Mouse (Mus musculus): ENCODE results near the gene Mmab. TPM values are rescaled to one million over a fixed set of nuclear protein-coding genes. Genes with fewer than 3 reads are reported as not detected.

The Mmab gene
- total RNA-seq (2021), result 10 to 100 TPM; 17.3 to 19.9 TPM

DNA sequence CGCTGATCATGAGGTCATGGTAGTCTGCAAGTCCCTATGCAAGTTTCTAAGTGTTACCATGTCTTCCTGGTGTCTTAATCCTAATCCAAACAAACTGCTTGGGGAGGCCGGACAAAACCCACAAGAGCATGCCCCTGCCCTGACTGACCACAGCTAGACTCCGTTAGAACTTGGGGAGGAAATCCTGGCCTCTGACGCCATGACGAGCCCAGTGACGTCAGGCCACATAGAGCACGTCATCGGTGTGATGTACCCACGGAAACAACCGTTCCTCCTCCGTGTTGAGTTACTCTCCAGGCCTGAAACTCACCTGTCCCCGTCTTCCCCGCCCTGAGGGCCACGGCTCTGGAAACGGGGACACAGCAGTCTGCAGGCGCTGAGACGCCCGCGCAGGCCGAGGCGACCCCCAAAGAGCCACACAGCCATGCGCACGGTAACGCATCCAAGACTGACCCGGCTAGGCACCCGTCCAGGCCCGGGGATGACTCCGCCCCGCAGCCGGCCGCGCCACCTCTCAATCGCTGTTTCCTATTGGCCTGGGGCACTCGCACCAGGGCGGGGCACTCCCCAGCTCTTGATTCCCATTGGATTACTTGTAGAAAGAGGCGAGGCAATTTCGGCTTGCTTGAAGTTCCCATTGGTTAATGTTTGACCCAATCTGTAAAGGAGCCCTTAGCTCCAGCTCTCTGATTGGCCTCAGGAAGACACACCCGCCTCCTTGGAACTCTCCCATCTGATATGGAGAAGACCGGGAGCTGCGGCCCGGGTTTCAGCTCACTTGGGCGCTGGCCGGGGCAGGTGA lies at the start of gene Mmab, which contains the start of gene Mvk:
Gene Mmab, minus strand, starts transcription at position 495 of the 802 bp plus-strand sequence.
Gene Mvk, plus strand, starts transcription at position 704 of the 802 bp plus-strand sequence.
- DNase-seq (ENCODE audit: extremely low spot score in 1 of 2, low spot score in 1 of 2), result peak; percentile 95 to 99

GRCm38 (mm10) chr5:114490241-114490640 lies 46.4 kb upstream of the Mmab start:
- DNase-seq (ENCODE audit: extremely low spot score in 1 of 2, low spot score in 1 of 2), result no peak

DNA sequence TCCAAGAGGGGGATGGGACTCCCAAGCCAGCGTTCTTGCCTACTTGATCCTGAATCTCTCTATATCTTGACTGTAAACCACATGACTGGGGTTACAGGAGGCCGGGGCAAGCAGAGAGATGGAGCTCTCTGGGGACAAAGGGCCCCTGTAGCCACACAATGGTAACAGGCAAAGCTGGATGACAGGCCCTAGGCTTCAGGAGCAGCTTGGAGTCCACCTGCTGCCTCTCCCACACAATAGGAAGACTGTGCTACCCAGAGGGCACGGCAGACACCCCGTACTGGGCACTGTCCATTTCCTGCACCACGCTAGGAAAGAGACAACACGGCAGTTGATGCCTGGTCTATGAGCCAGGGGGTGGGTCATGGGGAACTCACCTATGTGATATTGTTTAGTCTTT lies 45.7 kb upstream of the Mmab start:
- no peak for DNase-seq (ENCODE audit: extremely low spot score in 1 of 2, low spot score in 1 of 2)

- no peak for DNase-seq (ENCODE audit: extremely low spot score in 1 of 2, low spot score in 1 of 2)
Observed at GRCm38 (mm10) chr5:114485685-114486084, 41.8 kb upstream of the Mmab start.

DNA sequence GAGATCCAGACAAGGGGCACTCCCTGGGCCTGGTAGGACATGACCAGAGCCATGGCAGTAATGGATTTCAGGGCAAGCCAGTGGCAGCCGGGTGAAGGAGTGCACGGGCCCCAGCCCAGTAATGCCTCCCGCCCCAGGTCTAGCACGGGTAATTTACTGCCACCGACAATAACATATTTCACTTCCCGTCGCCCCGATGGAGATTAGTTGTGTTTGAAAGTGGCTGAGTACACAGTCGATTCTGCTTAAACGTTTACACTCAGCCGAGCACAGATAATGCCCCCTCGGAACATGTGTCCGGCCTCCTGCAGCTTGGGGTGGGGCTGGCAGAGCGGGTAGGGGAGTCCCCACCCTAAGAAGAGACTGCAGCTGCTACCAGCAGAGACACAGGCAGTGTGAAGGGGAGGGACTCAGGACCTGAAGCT lies 38.7 kb upstream of the Mmab start:
- DNase-seq (ENCODE audit: extremely low spot score in 1 of 2, low spot score in 1 of 2), result no peak

GRCm38 (mm10) chr5:114478267-114478666 lies 34.4 kb upstream of the Mmab start:
- no peak for DNase-seq (ENCODE audit: extremely low spot score in 1 of 2, low spot score in 1 of 2)

GRCm38 (mm10) chr5:114474741-114475491 lies 31.1 kb upstream of the Mmab start:
- peak in 1 of 2 experiments; percentile 29 for DNase-seq (ENCODE audit: extremely low spot score in 1 of 2, low spot score in 1 of 2)

- DNase-seq (ENCODE audit: extremely low spot score in 1 of 2, low spot score in 1 of 2), result no peak
Observed at GRCm38 (mm10) chr5:114470359-114470758, 26.5 kb upstream of the Mmab start.

DNA sequence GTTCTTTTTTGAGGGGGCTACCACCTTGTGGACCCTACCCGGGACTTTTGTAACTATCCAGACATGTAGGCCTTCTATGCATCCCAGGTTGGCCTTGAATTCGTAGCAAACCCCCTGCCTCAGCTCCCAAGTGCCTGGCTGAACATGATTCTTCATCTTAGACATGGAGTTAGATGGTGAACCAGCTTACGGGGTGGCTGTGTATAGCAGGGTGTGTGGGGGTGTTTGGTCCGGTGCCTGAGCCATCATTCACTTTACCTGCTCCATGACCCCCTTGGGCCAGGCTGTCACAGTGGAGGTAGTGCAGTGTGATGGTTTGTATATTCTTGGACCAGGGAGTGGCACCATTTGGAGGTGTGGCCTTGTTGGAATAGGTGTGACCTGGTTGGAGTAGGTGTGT lies 24.1 kb upstream of the Mmab start:
- no peak for DNase-seq (ENCODE audit: extremely low spot score in 1 of 2, low spot score in 1 of 2)

DNA sequence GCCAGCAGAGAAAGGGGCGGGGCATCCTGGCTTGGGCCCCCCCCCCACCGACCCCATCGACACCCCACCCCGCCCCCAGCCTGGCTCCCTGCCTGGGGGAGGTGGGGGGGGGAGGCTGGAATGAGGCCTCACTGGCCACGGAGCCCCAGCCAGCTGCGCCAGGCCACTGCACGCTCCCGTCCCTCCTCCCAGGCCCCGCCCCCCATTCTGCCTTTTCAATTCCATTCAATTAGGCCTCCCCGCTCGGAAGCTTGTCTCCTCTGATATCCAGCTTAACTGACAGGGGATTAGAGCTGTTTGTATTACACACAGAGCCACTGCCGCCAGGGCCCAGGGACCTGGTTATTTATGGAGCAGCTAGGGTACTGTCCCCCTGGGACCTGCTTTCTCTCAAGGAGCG lies 23.6 kb upstream of the Mmab start:
- peak in 1 of 2 experiments; percentile 39 for DNase-seq (ENCODE audit: extremely low spot score in 1 of 2, low spot score in 1 of 2)

DNA sequence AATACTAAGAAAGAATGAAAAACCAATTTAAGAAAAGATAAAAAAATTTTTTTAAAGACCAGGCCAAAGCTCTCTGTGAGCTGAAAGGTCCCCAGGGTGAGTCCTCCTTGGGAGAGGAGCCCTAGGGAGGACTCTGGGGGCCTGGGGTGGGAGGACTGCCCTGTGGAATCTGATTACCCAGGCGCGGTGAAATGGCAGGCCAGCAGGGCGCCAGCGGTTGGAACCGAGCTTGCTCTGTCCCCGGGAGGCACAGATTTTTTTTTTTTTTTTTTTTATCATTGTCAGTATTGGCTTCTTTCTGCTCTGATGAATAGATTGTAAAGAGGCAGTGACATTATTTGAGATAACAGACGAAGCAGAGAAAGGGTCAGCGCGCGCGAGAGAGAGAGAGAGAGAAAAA lies 23.2 kb upstream of the Mmab start:
- DNase-seq (ENCODE audit: extremely low spot score in 1 of 2, low spot score in 1 of 2), result no peak

- no peak for DNase-seq (ENCODE audit: extremely low spot score in 1 of 2, low spot score in 1 of 2)
Observed at GRCm38 (mm10) chr5:114465641-114466040, 21.8 kb upstream of the Mmab start.

DNA sequence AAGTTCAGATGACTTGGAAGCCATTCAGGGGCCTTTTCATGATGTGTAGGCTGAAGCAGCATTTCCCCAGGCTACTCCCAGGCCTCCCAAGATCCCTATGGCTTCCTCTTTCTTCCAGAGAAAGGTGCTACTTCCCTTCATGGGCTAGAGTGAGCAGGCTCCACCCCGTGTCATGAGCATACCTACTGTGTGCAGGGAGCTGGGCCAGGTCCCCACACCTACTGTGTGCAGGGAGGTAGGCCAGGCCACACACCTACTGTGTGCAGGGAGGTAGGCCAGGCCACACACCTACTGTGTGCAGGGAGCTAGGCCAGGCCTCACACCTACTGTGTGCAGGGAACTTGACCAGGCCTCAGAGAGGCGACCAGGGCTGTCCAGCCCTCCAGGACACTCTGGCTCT lies 20.7 kb upstream of the Mmab start:
- DNase-seq (ENCODE audit: extremely low spot score in 1 of 2, low spot score in 1 of 2), result no peak

GRCm38 (mm10) chr5:114462067-114463040 lies 18.5 kb upstream of the Mmab start:
- no peak for DNase-seq (ENCODE audit: extremely low spot score in 1 of 2, low spot score in 1 of 2)

GRCm38 (mm10) chr5:114461238-114461637 lies 17.4 kb upstream of the Mmab start:
- DNase-seq (ENCODE audit: extremely low spot score in 1 of 2, low spot score in 1 of 2), result peak; percentile 75 to 90

DNA sequence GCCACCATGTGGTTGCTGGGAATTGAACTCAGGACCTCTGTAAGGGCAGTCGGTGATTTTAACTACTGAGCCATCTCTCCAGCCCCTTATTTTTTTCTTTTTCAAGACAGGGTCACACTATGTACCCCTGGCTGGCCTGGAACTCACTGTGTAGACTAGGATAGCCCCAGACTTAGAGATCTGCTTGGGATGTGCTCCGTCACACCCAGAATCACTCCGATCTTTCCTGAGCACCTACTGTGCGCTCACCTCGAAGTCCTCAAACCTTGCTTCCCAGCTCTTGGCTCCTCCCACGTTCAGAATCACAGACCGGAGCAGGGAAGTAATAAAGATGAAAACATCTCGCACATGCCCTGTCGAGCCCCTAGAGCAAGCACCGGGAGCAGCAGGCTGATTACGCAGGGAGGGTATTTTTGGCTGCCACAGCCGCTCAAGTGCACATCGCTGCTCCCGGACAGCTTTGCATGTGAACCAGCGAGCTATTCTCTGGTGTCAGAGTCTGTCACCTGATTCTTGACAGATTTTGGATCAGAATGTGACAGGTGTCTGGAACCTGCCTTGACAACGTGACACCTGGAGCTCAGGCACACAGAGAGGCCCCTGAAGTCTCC lies 13.2 kb upstream of the Mmab start:
- no peak for DNase-seq (ENCODE audit: extremely low spot score in 1 of 2, low spot score in 1 of 2)

- DNase-seq (ENCODE audit: extremely low spot score in 1 of 2, low spot score in 1 of 2), result no peak
Observed at GRCm38 (mm10) chr5:114456287-114456686, 12.4 kb upstream of the Mmab start.

- no peak for DNase-seq (ENCODE audit: extremely low spot score in 1 of 2, low spot score in 1 of 2)
Observed at GRCm38 (mm10) chr5:114449011-114449410, 5.2 kb upstream of the Mmab start.

- DNase-seq (ENCODE audit: extremely low spot score in 1 of 2, low spot score in 1 of 2), result no peak
Observed at GRCm38 (mm10) chr5:114444368-114444692, 470 bp upstream of the Mmab start.

- DNase-seq (ENCODE audit: extremely low spot score in 1 of 2, low spot score in 1 of 2), result no peak
Observed at GRCm38 (mm10) chr5:114435588-114435987, 8.3 kb downstream of the Mmab start.

Data from layer of hippocampus, postnatal 25 days (tissue).